Mouse (Mus musculus) cortical plate, adult 2 months (tissue): ENCODE data around the gene Pik3ap1. TPM values are rescaled to one million over a fixed set of nuclear protein-coding genes. Genes with fewer than 3 reads are reported as not detected.
A peak's percentile ranks its signal among the peaks of the same experiment; 100 is the strongest.

Experiments used
- H3K27ac ChIP-seq: fragments of 200-500 bp; 2 replicates; pipeline ENCODE4 v1.5.1; 2012; ENCODE audit warnings: low read length, control low read depth, inconsistent platforms; ENCODE audit not compliant: insufficient read depth
- H3K4me1 ChIP-seq: fragments of 200-500 bp; 2 replicates; pipeline ENCODE4 v1.6.1; 2011; ENCODE audit warnings: low read length; ENCODE audit not compliant: control insufficient read depth, insufficient read depth
- H3K4me3 ChIP-seq: fragments of 200-500 bp; 2 replicates; pipeline ENCODE4 v1.5.1; 2011; ENCODE audit warnings: mild to moderate bottlenecking, low read length, control low read depth; ENCODE audit not compliant: insufficient read depth
- CTCF ChIP-seq: fragments of 200-500 bp; IDR thresholded peaks from 2 replicates; pipeline ENCODE4 v1.5.1; 2011; ENCODE audit warnings: mild to moderate bottlenecking, control low read depth, low read length; ENCODE audit not compliant: insufficient read depth; ENCODE audit errors: extremely low read depth
- POLR2A ChIP-seq: fragments of 200-500 bp; IDR thresholded peaks from 2 replicates; pipeline ENCODE4 v1.6.1; 2011; ENCODE audit warnings: mild to moderate bottlenecking, low read length, control low read depth; ENCODE audit not compliant: insufficient read depth; ENCODE audit errors: extremely low read depth
- polyA plus RNA-seq: library from polyadenylated mRNA; depleted of rRNA; stranded (reverse); fragments of >200 nt; gene quantifications from 2 replicates; pipeline ENCODE4 v1.2.3, GENCODE M21; 2012; rRNA removed

The Pik3ap1 gene
- polyA plus RNA-seq, 1 experiment, result 2.6 TPM

- TF ChIP-seq POLR2A, result no peak
- TF ChIP-seq CTCF, result no peak
- H3K4me1 ChIP-seq, result no peaks in the 10 kb centered on the region
- H3K27ac ChIP-seq, result no peak overlapping the region
- no peak overlapping the region for H3K4me3 ChIP-seq
Observed at GRCm38 (mm10) chr19:41246271-41246670, 138.6 kb downstream of the Pik3ap1 start.

- Histone ChIP-seq H3K4me1 (no peaks in the 10 kb centered on the region), H3K27ac (no peak overlapping the region), H3K4me3 (no peak overlapping the region)
- peak; percentile 56; the same call in 1 of the 2 replicates for TF ChIP-seq CTCF
- TF ChIP-seq POLR2A, result no peak
Observed at GRCm38 (mm10) chr19:41244581-41244980, 140.3 kb downstream of the Pik3ap1 start.

- H3K27ac ChIP-seq, result no peak overlapping the region
- H3K4me3 ChIP-seq, result no peak overlapping the region
- no peaks in the 10 kb centered on the region for H3K4me1 ChIP-seq
- TF ChIP-seq POLR2A (no peak), CTCF (no peak)
Observed at GRCm38 (mm10) chr19:41241997-41242396, 142.9 kb downstream of the Pik3ap1 start.

- H3K27ac ChIP-seq, result no peak overlapping the region
- H3K4me1 ChIP-seq, result no peaks in the 10 kb centered on the region
- H3K4me3 ChIP-seq, result no peak overlapping the region
- TF ChIP-seq POLR2A (no peak), CTCF (no peak)
Observed at GRCm38 (mm10) chr19:41233698-41234097, 151.2 kb downstream of the Pik3ap1 start.

Other genes with a start within 250 kb of the Pik3ap1 start
- 0.45 and 0.67 TPM in 2 replicates for gene Tll2, start 178.3 kb downstream of the Pik3ap1 start, polyA plus RNA-seq
- 89.0 and 90.5 TPM in 2 replicates for gene Tm9sf3, start 121.1 kb downstream of the Pik3ap1 start, polyA plus RNA-seq
- 3.4 and 3.5 TPM in 2 replicates for gene Lcor, start 97.5 kb upstream of the Pik3ap1 start, polyA plus RNA-seq
- 2.4 and 2.5 TPM in 2 replicates for gene Gm340, start 197.3 kb upstream of the Pik3ap1 start, polyA plus RNA-seq